Mouse (Mus musculus) midbrain, embryonic 14.5 days (tissue): ENCODE measurements around the gene Rspo1. TPM values are rescaled to one million over a fixed set of nuclear protein-coding genes. Genes with fewer than 3 reads are reported as not detected.

ENCODE experiments used
- ATAC-seq: fragments of 200-750 bp; cut with Nextera tagmentation; 2 replicates; pipeline ENCODE4 v1.8.0; 2017; ENCODE audit warnings: moderate number of reproducible peaks, moderate library complexity; ENCODE audit not compliant: low FRiP score, low TSS enrichment
- DNase-seq: peaks from one replicate; pipeline ENCODE4 v3.0.0-alpha.2; 2015
- H3K27ac ChIP-seq: fragments of 300-500 bp; sonication (generic); replicated peaks from 2 replicates; pipeline ENCODE4 v1.5.1; 2014; ENCODE audit warnings: mild to moderate bottlenecking, low read depth, low read length, moderate library complexity
- H3K27me3 ChIP-seq: fragments of 300-500 bp; sonication (generic); 2 replicates; pipeline ENCODE4 v1.6.1; 2014; ENCODE audit warnings: low read length, control low read depth, mixed read lengths; ENCODE audit not compliant: control insufficient read depth, insufficient read depth
- H3K36me3 ChIP-seq: fragments of 300-500 bp; sonication (generic); 2 replicates; pipeline ENCODE4 v1.6.1; 2014; ENCODE audit warnings: low read length, control low read depth; ENCODE audit not compliant: control insufficient read depth, insufficient read depth
- H3K4me1 ChIP-seq: fragments of 300-500 bp; sonication (generic); 2 replicates; pipeline ENCODE4 v1.6.1; 2014; ENCODE audit warnings: mild to moderate bottlenecking, antibody characterized with exemption, low read length, control low read depth; ENCODE audit not compliant: control insufficient read depth, insufficient read depth
- H3K4me2 ChIP-seq: fragments of 300-500 bp; sonication (generic); 2 replicates; pipeline ENCODE4 v1.6.1; 2014; ENCODE audit warnings: mild to moderate bottlenecking, low read length, moderate library complexity
- H3K4me3 ChIP-seq: fragments of 300-500 bp; sonication (generic); replicated peaks from 2 replicates; pipeline ENCODE4 v1.5.1; 2014; ENCODE audit warnings: low read depth, low read length
- H3K9ac ChIP-seq: fragments of 300-500 bp; sonication (generic); replicated peaks from 2 replicates; pipeline ENCODE4 v1.6.1; 2014; ENCODE audit warnings: mild to moderate bottlenecking, low read length, moderate library complexity
- H3K9me3 ChIP-seq: fragments of 300-500 bp; sonication (generic); 2 replicates; pipeline ENCODE4 v1.6.1; 2016; ENCODE audit warnings: low read length, control low read depth, mixed read lengths; ENCODE audit not compliant: control insufficient read depth
- WGBS: fragments of 180-500 bp; shearing (Covaris S2); extraction: QIAGEN DNeasy Blood & Tissue Kit; methylation state at CpG from one replicate; pipeline ENCODE4 v1.1.7; 2014; 5-methylcytosine and 5-hydroxymethylcytosine counted together
- polyA plus RNA-seq: library from polyadenylated mRNA; unstranded; fragments of >200 nt; fragmentation: Nextera tagmentation; extraction: Ambion mirVana; gene quantifications from 2 replicates; pipeline ENCODE4 v1.2.1, GENCODE M21; 2014

Gene Rspo1
- polyA plus RNA-seq, 1 experiment from 2014 or later: 3.2 TPM

GRCm38 (mm10) chr4:125034341-125034740 lies 48.1 kb downstream of the Rspo1 start:
- DNase-seq (no peak), ATAC-seq (no peak)
- no peaks in the 10 kb centered on the region for H3K9me3 ChIP-seq
- no peak overlapping the region for H3K4me2 ChIP-seq
- no peak overlapping the region for H3K4me3 ChIP-seq
- no peaks in the 10 kb centered on the region for H3K27me3 ChIP-seq
- H3K27ac ChIP-seq: no peak overlapping the region
- H3K4me1 ChIP-seq: peaks cover 14% of the 10 kb centered on the region
- H3K36me3 ChIP-seq: peaks cover 45% of the 10 kb centered on the region
- H3K9ac ChIP-seq: no peak overlapping the region
- 88% methylated on average over 4 of the region's 4 CpGs for WGBS

DNA sequence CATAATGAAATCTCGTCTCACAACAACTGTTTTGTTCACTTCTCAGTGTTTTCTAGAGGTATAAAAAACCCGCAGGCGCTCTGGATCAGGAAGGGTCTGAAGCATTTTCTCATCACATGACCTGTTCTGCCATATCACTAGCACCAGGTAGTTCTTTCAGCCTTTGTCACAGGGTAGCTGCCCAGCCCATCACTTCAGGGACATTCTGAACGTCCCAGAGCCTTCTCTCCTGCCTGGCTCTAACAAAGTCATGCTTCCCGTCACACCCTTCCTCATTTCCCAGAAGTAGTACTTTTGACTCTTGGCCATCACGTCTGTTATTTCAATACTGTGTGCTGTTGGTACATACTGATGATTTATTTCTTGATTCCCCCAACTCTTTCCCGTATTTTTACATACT lies 58.2 kb downstream of the Rspo1 start:
- no peak overlapping the region for H3K4me2 ChIP-seq
- no peak overlapping the region for H3K9ac ChIP-seq
- H3K9me3 ChIP-seq: no peaks in the 10 kb centered on the region
- ATAC-seq (no peak), DNase-seq (no peak)
- peaks cover 93% of the 10 kb centered on the region for H3K36me3 ChIP-seq
- no peak overlapping the region for H3K4me3 ChIP-seq
- no peak overlapping the region for H3K27ac ChIP-seq
- no peaks in the 10 kb centered on the region for H3K27me3 ChIP-seq
- 90% methylated on average over 7 of the region's 7 CpGs for WGBS
- H3K4me1 ChIP-seq: no peaks in the 10 kb centered on the region

DNA sequence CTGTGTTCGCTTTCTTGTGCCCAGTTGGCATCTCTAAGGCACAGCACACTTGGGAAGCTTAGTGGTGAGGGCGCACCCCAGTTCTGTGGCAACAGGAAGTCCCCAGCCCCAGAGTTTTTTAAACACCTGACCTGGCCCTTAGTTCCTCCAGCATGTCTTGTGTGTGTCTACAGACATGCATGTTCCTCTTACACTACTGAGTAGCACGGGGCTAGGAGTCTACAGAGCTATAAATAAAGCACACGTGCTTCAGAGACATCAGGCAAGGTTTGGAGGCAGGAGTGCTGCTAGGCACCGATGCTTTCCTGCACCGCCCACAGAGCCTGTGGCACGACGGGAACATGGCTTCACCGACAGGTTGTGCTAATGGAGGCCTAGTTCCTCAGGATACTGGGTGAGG lies 69.2 kb downstream of the Rspo1 start:
- Histone ChIP-seq H3K4me2 (no peak overlapping the region), H3K4me1 (no peaks in the 10 kb centered on the region), H3K36me3 (peaks cover 55% of the 10 kb centered on the region), H3K4me3 (no peak overlapping the region), H3K27me3 (no peaks in the 10 kb centered on the region), H3K9ac (no peak overlapping the region), H3K9me3 (no peaks in the 10 kb centered on the region), H3K27ac (no peak overlapping the region)
- WGBS: 93% methylated on average over 9 of the region's 9 CpGs
- no peak for ATAC-seq
- no peak for DNase-seq

DNA sequence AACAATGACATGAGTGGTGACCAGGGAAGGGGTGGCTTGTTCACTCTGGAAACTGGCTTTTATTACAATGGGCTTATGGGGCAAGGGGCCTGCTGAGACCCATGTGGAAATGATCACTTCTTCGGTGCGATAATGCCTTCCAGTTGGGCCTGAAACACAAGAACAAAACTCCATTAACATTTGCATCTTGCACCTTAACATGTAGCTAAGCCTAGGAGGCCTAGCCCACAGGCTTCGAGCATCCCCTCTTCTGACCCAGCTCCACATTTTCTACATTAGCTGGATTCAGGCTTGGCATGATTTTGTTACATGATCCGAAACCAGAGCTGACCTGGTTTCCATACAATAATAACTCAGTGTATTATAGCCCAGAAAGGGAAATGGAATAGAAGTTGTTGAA lies 70.2 kb downstream of the Rspo1 start:
- no peaks in the 10 kb centered on the region for H3K4me1 ChIP-seq
- H3K27ac ChIP-seq: no peak overlapping the region
- H3K27me3 ChIP-seq: no peaks in the 10 kb centered on the region
- WGBS: 94% methylated on average over 4 of the region's 4 CpGs
- ATAC-seq: no peak
- no peaks in the 10 kb centered on the region for H3K9me3 ChIP-seq
- peaks cover 46% of the 10 kb centered on the region for H3K36me3 ChIP-seq
- no peak overlapping the region for H3K4me3 ChIP-seq
- DNase-seq: no peak
- H3K9ac ChIP-seq: no peak overlapping the region
- no peak overlapping the region for H3K4me2 ChIP-seq

GRCm38 (mm10) chr4:125057273-125057672 lies 71.0 kb downstream of the Rspo1 start:
- Histone ChIP-seq H3K4me3 (no peak overlapping the region), H3K9me3 (no peaks in the 10 kb centered on the region), H3K4me2 (no peak overlapping the region), H3K4me1 (no peaks in the 10 kb centered on the region), H3K9ac (no peak overlapping the region), H3K36me3 (peaks cover 41% of the 10 kb centered on the region), H3K27me3 (no peaks in the 10 kb centered on the region), H3K27ac (no peak overlapping the region)
- ATAC-seq (no peak), DNase-seq (no peak)
- 68% methylated on average over 3 of the region's 3 CpGs for WGBS

- H3K27ac ChIP-seq: no peak overlapping the region
- WGBS: 54% methylated on average over 5 of the region's 5 CpGs
- H3K4me1 ChIP-seq: no peaks in the 10 kb centered on the region
- H3K4me3 ChIP-seq: no peak overlapping the region
- DNase-seq (no peak), ATAC-seq (no peak)
- H3K27me3 ChIP-seq: no peaks in the 10 kb centered on the region
- H3K9ac ChIP-seq: no peak overlapping the region
- no peaks in the 10 kb centered on the region for H3K9me3 ChIP-seq
- H3K4me2 ChIP-seq: no peak overlapping the region
- peaks cover 36% of the 10 kb centered on the region for H3K36me3 ChIP-seq
Observed at GRCm38 (mm10) chr4:125058033-125058432, 71.8 kb downstream of the Rspo1 start.

Other genes starting within 250 kb of the Rspo1 start
- 16.4 and 26.4 TPM in 2 replicates for gene Inpp5b, start 244.6 kb upstream of the Rspo1 start, polyA plus RNA-seq
- gene Mtf1, start 184.3 kb upstream of the Rspo1 start, polyA plus RNA-seq: 11.4 and 13.4 TPM in 2 replicates
- 57.3 and 59.1 TPM in 2 replicates for gene Yrdc, start 135.8 kb upstream of the Rspo1 start, polyA plus RNA-seq
- 85.1 and 110 TPM in 2 replicates for gene 1110065P20Rik, start 135.2 kb upstream of the Rspo1 start, polyA plus RNA-seq
- 16.9 and 18.5 TPM in 2 replicates for gene Maneal, start 124.3 kb upstream of the Rspo1 start, polyA plus RNA-seq
- 9.6 and 10.7 TPM in 2 replicates for gene Epha10, start 105.5 kb upstream of the Rspo1 start, polyA plus RNA-seq
- gene 9930104L06Rik, start 49.4 kb upstream of the Rspo1 start, polyA plus RNA-seq: 4.9 and 5.6 TPM in 2 replicates
- 22.8 and 34.7 TPM in 2 replicates for gene Cdca8, start 47.1 kb upstream of the Rspo1 start, polyA plus RNA-seq
- gene Gnl2, start 30.2 kb downstream of the Rspo1 start, polyA plus RNA-seq: 67.3 and 88.9 TPM in 2 replicates
- gene Dnali1, start 79.3 kb downstream of the Rspo1 start, polyA plus RNA-seq: 0.92 and 1.0 TPM in 2 replicates
- 27.7 and 31.2 TPM in 2 replicates for gene Snip1, start 80.2 kb downstream of the Rspo1 start, polyA plus RNA-seq
- 171 and 183 TPM in 2 replicates for gene Meaf6, start 98.7 kb downstream of the Rspo1 start, polyA plus RNA-seq
- gene Zc3h12a, start 141.4 kb downstream of the Rspo1 start, polyA plus RNA-seq: 0.22 and 0.46 TPM in 2 replicates